Mouse (Mus musculus) lung, adult 2 months (tissue): Measurements from ENCODE around the gene Pgap2. TPM values are rescaled to one million over a fixed set of nuclear protein-coding genes. Genes with fewer than 3 reads are reported as not detected.
A peak's percentile ranks its signal among the peaks of the same experiment; 100 is the strongest.

Source experiments
- DNase-seq: peaks from one replicate; pipeline ENCODE4 v3.0.0; 2022
- H3K4me1 ChIP-seq: fragments of 200-500 bp; 2 replicates; pipeline ENCODE4 v1.6.1; 2011; ENCODE audit warnings: low read length; ENCODE audit not compliant: control insufficient read depth, insufficient read depth
- H3K4me3 ChIP-seq: fragments of 200-500 bp; replicated peaks from 2 replicates; pipeline ENCODE3; 2011; ENCODE audit warnings: low read depth, mild to moderate bottlenecking, control low read depth, low read length; ENCODE audit errors: extremely low read depth
- CTCF ChIP-seq: fragments of 200-500 bp; IDR thresholded peaks from 2 replicates; pipeline ENCODE4 v1.5.1; 2011; ENCODE audit warnings: mild to moderate bottlenecking, low read length, control low read depth; ENCODE audit not compliant: insufficient read depth
- POLR2A ChIP-seq: fragments of 200-500 bp; IDR thresholded peaks from 2 replicates; pipeline ENCODE4 v1.6.1; 2011; ENCODE audit warnings: low read depth, mild to moderate bottlenecking, control low read depth, low read length, borderline replicate concordance; ENCODE audit errors: extremely low read depth
- WGBS: fragments of 180-500 bp; shearing (Covaris S2); methylation state at CpG from one replicate; pipeline ENCODE4 v1.1.7; 2018; 5-methylcytosine and 5-hydroxymethylcytosine counted together
- polyA plus RNA-seq: library from polyadenylated mRNA; depleted of rRNA; stranded (reverse); fragments of >200 nt; gene quantifications from 2 replicates; pipeline ENCODE4 v1.2.3, GENCODE M21; 2012; rRNA removed

Gene Pgap2
- 147 and 180 TPM in 2 replicates for polyA plus RNA-seq

- DNase-seq, result peak; percentile 98
- H3K4me1 ChIP-seq, result peaks cover 4% of the 10 kb centered on the region
- under 1% methylated on average over 86 of the region's 87 CpGs for WGBS
- peak within 1 kb of the TSS; percentile 75 for H3K4me3 ChIP-seq
- TF ChIP-seq POLR2A (peak; percentile 82; the same call in 1 of the 2 replicates), CTCF (no peak)
Measured at GRCm38 (mm10) chr7:102209756-102210721, at the start of gene Pgap2, which contains the start of gene Nup98. Gene Pgap2, plus strand, starts transcription at chr7:102210208. Gene Nup98, minus strand, starts transcription at chr7:102210176.

GRCm38 (mm10) chr7:102170300-102170699 lies 39.7 kb upstream of the Pgap2 start:
- TF ChIP-seq CTCF, result peak; percentile 19; the same call in 1 of the 2 replicates
- TF ChIP-seq POLR2A, result no peak
- no peak for DNase-seq
- no peaks in the 10 kb centered on the region for H3K4me1 ChIP-seq
- no peak overlapping the region for H3K4me3 ChIP-seq

- Histone ChIP-seq H3K4me1 (no peaks in the 10 kb centered on the region), H3K4me3 (no peak overlapping the region)
- DNase-seq, result no peak
- TF ChIP-seq POLR2A (no peak), CTCF (no peak)
- 85% methylated on average over 3 of the region's 3 CpGs for WGBS
Measured at GRCm38 (mm10) chr7:102183849-102184248, 26.2 kb upstream of the Pgap2 start.

- TF ChIP-seq POLR2A (no peak), CTCF (0 out of 2 replicates have a peak, but pooled peaks have one; percentile 2)
- Histone ChIP-seq H3K4me3 (no peak overlapping the region), H3K4me1 (no peaks in the 10 kb centered on the region)
- DNase-seq, result no peak
- WGBS, result 58% methylated on average over 1 of the region's 1 CpGs
Measured at GRCm38 (mm10) chr7:102192356-102192755, 17.7 kb upstream of the Pgap2 start.

GRCm38 (mm10) chr7:102200576-102200975 lies 9.4 kb upstream of the Pgap2 start:
- Histone ChIP-seq H3K4me1 (peaks cover 8% of the 10 kb centered on the region), H3K4me3 (no peak overlapping the region)
- no peak for DNase-seq
- TF ChIP-seq POLR2A, result no peak
- no peak for TF ChIP-seq CTCF
- 71% methylated on average over 3 of the region's 3 CpGs for WGBS

GRCm38 (mm10) chr7:102200996-102201785 lies 8.8 kb upstream of the Pgap2 start:
- no peak overlapping the region for H3K4me3 ChIP-seq
- no peak for TF ChIP-seq CTCF
- no peak for DNase-seq
- peaks cover 8% of the 10 kb centered on the region for H3K4me1 ChIP-seq

GRCm38 (mm10) chr7:102204296-102204857 lies 5.6 kb upstream of the Pgap2 start:
- Histone ChIP-seq H3K4me3 (no peak overlapping the region), H3K4me1 (peaks cover 12% of the 10 kb centered on the region)
- 64% methylated on average over 3 of the region's 3 CpGs for WGBS
- TF ChIP-seq POLR2A (no peak), CTCF (no peak)
- no peak for DNase-seq

- Histone ChIP-seq H3K4me1 (peaks cover 12% of the 10 kb centered on the region), H3K4me3 (no peak overlapping the region)
- 63% methylated on average over 1 of the region's 1 CpGs for WGBS
- no peak for DNase-seq
- no peak for TF ChIP-seq POLR2A
- no peak for TF ChIP-seq CTCF
Measured at GRCm38 (mm10) chr7:102205646-102206045, 4.4 kb upstream of the Pgap2 start.

- WGBS, result 30% methylated on average over 4 of the region's 4 CpGs
- TF ChIP-seq POLR2A, result no peak
- DNase-seq, result no peak
- Histone ChIP-seq H3K4me3 (peak overlapping the region; percentile 10), H3K4me1 (peaks cover 6% of the 10 kb centered on the region)
Measured at GRCm38 (mm10) chr7:102208806-102209363, 1.1 kb upstream of the Pgap2 start.
